Mouse (Mus musculus) midbrain, embryonic 11.5 days (tissue): Measurements from ENCODE around the gene Cyp46a1. TPM values are rescaled to one million over a fixed set of nuclear protein-coding genes. Genes with fewer than 3 reads are reported as not detected.

ENCODE experiments used
- ATAC-seq: fragments of 200-750 bp; cut with Nextera tagmentation; 2 replicates; pipeline ENCODE4 v1.8.0; 2017; ENCODE audit warnings: moderate TSS enrichment, moderate library complexity; ENCODE audit not compliant: low FRiP score
- DNase-seq: peaks from one replicate; pipeline ENCODE4 v3.0.0; 2015; ENCODE audit warnings: low spot score; ENCODE audit errors: missing footprints
- H3K27ac ChIP-seq: fragments of 300-500 bp; sonication (generic); 2 replicates; pipeline ENCODE4 v1.5.1; 2014; ENCODE audit warnings: low read depth, low read length
- H3K27me3 ChIP-seq: fragments of 300-500 bp; sonication (generic); 2 replicates; pipeline ENCODE4 v1.6.1; 2014; ENCODE audit warnings: mild to moderate bottlenecking, low read length, moderate library complexity, mixed read lengths; ENCODE audit not compliant: control insufficient read depth, insufficient read depth
- H3K36me3 ChIP-seq: fragments of 300-500 bp; sonication (generic); 2 replicates; pipeline ENCODE4 v1.6.1; 2014; ENCODE audit warnings: mild to moderate bottlenecking, low read length, moderate library complexity, mixed read lengths; ENCODE audit not compliant: control insufficient read depth, insufficient read depth
- H3K4me1 ChIP-seq: fragments of 300-500 bp; sonication (generic); 2 replicates; pipeline ENCODE4 v1.6.1; 2014; ENCODE audit warnings: low read length; ENCODE audit not compliant: control insufficient read depth, insufficient read depth
- H3K4me2 ChIP-seq: fragments of 300-500 bp; sonication (generic); 2 replicates; pipeline ENCODE4 v1.6.1; 2014; ENCODE audit warnings: mild to moderate bottlenecking, moderate library complexity
- H3K4me3 ChIP-seq: fragments of 300-500 bp; sonication (generic); 2 replicates; pipeline ENCODE4 v1.5.1; 2014; ENCODE audit warnings: low read depth, low read length
- H3K9ac ChIP-seq: fragments of 300-500 bp; sonication (generic); 2 replicates; pipeline ENCODE4 v1.6.1; 2014; ENCODE audit warnings: low read length
- H3K9me3 ChIP-seq: fragments of 300-500 bp; sonication (generic); 2 replicates; pipeline ENCODE4 v1.6.1; 2016; ENCODE audit warnings: low read length; ENCODE audit not compliant: control insufficient read depth
- WGBS: fragments of 180-500 bp; shearing (Covaris S2); extraction: QIAGEN DNeasy Blood & Tissue Kit; methylation state at CpG from one replicate; pipeline ENCODE4 v1.1.7; 2014; 5-methylcytosine and 5-hydroxymethylcytosine counted together
- polyA plus RNA-seq: library from polyadenylated mRNA; unstranded; fragments of >200 nt; fragmentation: Nextera tagmentation; extraction: Ambion mirVana; gene quantifications from 2 replicates; pipeline ENCODE4 v1.2.1, GENCODE M21; 2014

The Cyp46a1 gene
- polyA plus RNA-seq, 1 experiment from 2014 or later, result 10.2 TPM

DNA sequence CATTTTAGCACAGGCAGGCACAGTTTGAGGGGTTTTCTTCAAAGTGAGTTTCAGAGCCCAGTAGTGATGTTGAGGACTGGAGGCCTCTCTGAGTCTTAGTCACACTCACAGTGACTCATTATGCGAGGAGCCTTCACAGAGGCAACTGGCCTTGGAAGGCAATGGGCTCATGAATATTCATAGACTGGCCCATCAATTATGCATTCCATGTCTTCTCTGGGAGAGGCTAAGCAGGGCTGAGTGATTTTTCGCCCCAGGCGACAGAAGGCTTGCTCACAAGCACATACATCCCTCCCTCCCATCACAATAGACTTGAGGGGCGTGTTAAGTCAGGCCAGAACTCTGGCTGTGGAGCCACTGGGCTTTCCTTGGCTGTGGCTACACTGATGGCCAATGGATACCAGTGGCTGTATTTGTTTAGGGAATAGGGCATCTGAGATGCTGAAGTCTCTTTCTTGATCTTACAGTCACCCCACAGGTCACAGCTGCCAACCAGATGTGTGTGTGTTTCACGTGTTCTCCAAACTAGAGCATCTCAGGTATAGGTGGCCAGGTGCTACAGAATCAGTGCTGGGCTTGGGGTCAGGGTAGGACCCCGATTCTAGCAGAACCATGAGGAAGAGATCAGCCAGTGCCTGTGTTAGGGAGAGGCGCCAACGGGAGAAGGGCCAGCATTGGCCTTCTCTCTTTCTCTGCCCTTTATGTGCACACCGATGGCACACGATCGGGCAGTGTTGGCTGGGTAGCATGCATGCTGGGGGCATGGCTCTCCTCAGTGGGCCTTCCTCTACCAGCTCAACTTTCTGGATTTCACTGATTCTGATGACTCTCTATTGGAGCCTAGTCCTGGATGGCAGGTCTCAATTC is 62.1 kb downstream of the Cyp46a1 start:
- H3K36me3 ChIP-seq, result no peaks in the 10 kb centered on the region
- DNase-seq (peak; percentile 98), ATAC-seq (peak; percentile 96)
- no peaks in the 10 kb centered on the region for H3K27me3 ChIP-seq
- no peaks in the 10 kb centered on the region for H3K9me3 ChIP-seq
- peak overlapping the region; percentile 41; the same call in 1 of the 2 replicates for H3K9ac ChIP-seq
- peak overlapping the region; percentile 11; the same call in 1 of the 2 replicates for H3K4me2 ChIP-seq
- H3K4me1 ChIP-seq, result peaks cover 25% of the 10 kb centered on the region
- no peak overlapping the region for H3K4me3 ChIP-seq
- 57% methylated on average over 11 of the region's 11 CpGs for WGBS
- peak overlapping the region; percentile 84 for H3K27ac ChIP-seq

DNA sequence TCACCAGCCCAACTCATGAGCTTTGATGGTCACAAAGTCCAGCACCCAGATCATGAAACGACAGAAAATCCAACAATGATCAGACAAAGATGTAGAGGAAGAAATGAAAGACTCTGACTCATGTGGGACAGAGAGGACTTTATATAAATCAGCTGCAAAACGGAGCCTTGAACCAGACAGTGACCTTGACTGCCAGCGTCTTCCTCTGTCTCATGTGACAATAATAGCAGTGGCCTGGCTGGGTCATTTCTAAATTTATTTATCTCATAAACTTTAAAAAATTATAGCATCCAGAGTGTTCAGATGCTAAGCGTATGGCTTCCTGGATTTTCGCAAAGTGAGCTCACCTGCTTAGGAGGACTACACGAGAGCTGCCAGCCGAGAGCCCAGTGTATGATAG is 64.5 kb downstream of the Cyp46a1 start:
- H3K9ac ChIP-seq, result no peak overlapping the region
- no peak overlapping the region for H3K27ac ChIP-seq
- no peaks in the 10 kb centered on the region for H3K27me3 ChIP-seq
- peaks cover 25% of the 10 kb centered on the region for H3K4me1 ChIP-seq
- H3K9me3 ChIP-seq, result no peaks in the 10 kb centered on the region
- WGBS, result 90% methylated on average over 7 of the region's 7 CpGs
- no peak for ATAC-seq
- H3K36me3 ChIP-seq, result no peaks in the 10 kb centered on the region
- H3K4me3 ChIP-seq, result no peak overlapping the region
- H3K4me2 ChIP-seq, result no peak overlapping the region
- no peak for DNase-seq

- H3K27me3 ChIP-seq, result no peaks in the 10 kb centered on the region
- no peaks in the 10 kb centered on the region for H3K9me3 ChIP-seq
- WGBS, result 86% methylated on average over 8 of the region's 8 CpGs
- H3K4me3 ChIP-seq, result no peak overlapping the region
- DNase-seq (no peak), ATAC-seq (no peak)
- no peaks in the 10 kb centered on the region for H3K36me3 ChIP-seq
- H3K27ac ChIP-seq, result no peak overlapping the region
- H3K4me2 ChIP-seq, result no peak overlapping the region
- H3K4me1 ChIP-seq, result peaks cover 25% of the 10 kb centered on the region
- H3K9ac ChIP-seq, result no peak overlapping the region
These were observed 65.0 kb downstream of the Cyp46a1 start for GRCm38 (mm10) chr12:108399191-108399590.

DNA sequence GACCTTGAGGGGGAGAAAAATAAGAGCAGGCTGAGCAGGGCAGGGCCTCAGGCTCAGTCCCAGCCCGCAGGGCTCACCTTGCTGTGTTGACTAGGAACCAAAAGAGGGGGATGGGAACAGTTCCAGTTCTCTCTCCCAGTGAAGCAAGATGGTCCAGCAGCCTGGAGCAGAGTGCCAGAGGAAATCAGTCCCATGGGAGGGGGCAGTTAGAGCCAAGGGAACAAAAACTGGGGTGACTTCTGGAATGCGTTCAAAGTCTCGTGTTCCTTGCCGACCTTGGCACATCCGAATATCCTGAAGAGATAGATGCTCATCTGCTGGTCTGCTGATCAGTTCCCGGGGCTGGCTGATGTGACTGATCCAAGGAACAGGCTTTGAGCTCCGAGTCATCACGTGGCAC is 66.8 kb downstream of the Cyp46a1 start:
- no peaks in the 10 kb centered on the region for H3K27me3 ChIP-seq
- no peak overlapping the region for H3K9ac ChIP-seq
- no peaks in the 10 kb centered on the region for H3K9me3 ChIP-seq
- ATAC-seq (no peak), DNase-seq (no peak)
- H3K4me1 ChIP-seq, result peaks cover 16% of the 10 kb centered on the region
- no peak overlapping the region for H3K4me2 ChIP-seq
- no peak overlapping the region for H3K27ac ChIP-seq
- H3K36me3 ChIP-seq, result no peaks in the 10 kb centered on the region
- H3K4me3 ChIP-seq, result no peak overlapping the region
- 79% methylated on average over 8 of the region's 8 CpGs for WGBS

- DNase-seq, result no peak
- Histone ChIP-seq H3K36me3 (no peaks in the 10 kb centered on the region), H3K4me2 (no peak overlapping the region), H3K4me3 (no peak overlapping the region), H3K27me3 (no peaks in the 10 kb centered on the region), H3K4me1 (peaks cover 5% of the 10 kb centered on the region; the same call in 1 of the 2 replicates), H3K9ac (no peak overlapping the region), H3K9me3 (no peaks in the 10 kb centered on the region), H3K27ac (no peak overlapping the region)
- no peak for ATAC-seq
- WGBS, result 85% methylated on average over 6 of the region's 6 CpGs
These were observed 69.8 kb downstream of the Cyp46a1 start for GRCm38 (mm10) chr12:108403957-108404356.

DNA sequence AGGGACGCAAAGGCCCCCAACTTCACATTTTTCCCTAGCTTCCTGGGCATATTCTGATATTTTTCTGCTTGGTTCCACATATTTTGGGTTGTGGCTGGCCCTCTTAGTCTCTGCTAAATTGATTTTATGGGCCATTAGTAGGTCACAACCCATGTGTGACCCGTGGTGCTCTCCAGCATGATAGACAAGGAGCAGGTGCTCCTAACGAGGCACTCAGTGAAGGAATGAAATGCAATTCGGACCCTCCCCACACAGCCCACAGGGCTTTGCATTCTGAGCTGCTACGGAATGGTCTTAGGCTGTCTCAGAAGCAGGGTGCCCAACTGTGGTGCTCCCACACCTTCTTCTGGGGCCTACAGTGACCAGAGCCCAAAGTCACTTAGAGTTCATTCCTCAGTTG is 74.9 kb downstream of the Cyp46a1 start:
- Histone ChIP-seq H3K4me1 (peaks cover 5% of the 10 kb centered on the region; the same call in 1 of the 2 replicates), H3K4me3 (no peak overlapping the region), H3K36me3 (no peaks in the 10 kb centered on the region), H3K9ac (no peak overlapping the region), H3K4me2 (no peak overlapping the region), H3K27me3 (no peaks in the 10 kb centered on the region), H3K9me3 (no peaks in the 10 kb centered on the region), H3K27ac (no peak overlapping the region)
- ATAC-seq (no peak), DNase-seq (no peak)
- 68% methylated on average over 5 of the region's 5 CpGs for WGBS

DNA sequence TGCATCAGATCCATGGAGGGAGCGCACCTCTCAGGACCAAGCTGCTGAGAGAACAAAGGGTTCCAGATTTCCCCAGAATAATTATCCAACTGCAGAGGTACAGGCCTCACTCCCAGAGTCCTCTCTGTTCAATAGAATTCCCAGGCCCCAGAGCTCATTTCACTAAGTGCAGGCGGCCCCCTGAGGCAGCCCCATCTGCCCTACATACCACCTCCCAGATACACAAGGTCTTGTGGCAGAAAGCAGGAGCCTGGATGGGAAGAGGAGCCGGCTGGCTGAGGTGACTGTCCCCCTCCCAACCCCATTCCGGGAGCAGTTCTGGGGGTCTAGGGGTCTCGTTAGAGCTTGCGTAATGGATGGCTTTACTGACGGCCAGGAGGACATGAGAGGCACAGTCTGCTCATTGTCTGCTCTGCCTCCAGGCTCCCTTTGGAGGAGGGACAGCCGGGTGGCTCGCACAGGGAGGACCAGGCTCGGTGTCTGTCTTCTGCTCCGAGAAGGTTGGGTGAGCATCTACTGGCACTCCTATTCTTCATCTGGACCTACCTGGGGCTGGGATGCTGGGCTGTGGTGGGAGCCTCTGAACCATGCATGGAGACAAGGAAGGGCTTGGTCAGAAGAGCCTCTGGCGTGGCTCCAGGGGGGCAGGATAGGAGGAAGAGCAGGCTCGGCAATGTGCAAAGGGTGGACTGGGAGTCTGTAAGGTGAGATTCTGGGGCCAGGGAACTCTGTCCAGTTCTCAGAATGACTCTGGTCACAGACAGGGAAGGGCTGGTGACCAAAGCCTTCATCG is 76.4 kb downstream of the Cyp46a1 start:
- H3K9ac ChIP-seq, result no peak overlapping the region
- no peaks in the 10 kb centered on the region for H3K27me3 ChIP-seq
- H3K9me3 ChIP-seq, result no peaks in the 10 kb centered on the region
- DNase-seq (no peak), ATAC-seq (peak; percentile 50; the same call in 1 of the 2 replicates)
- 70% methylated on average over 14 of the region's 14 CpGs for WGBS
- H3K27ac ChIP-seq, result no peak overlapping the region; the same call in 1 of the 2 replicates
- no peaks in the 10 kb centered on the region for H3K36me3 ChIP-seq
- H3K4me2 ChIP-seq, result no peak overlapping the region
- H3K4me1 ChIP-seq, result peaks cover 5% of the 10 kb centered on the region; the same call in 1 of the 2 replicates
- H3K4me3 ChIP-seq, result no peak overlapping the region
